Mouse (Mus musculus): ENCODE measurements around the gene Ech1. TPM values are rescaled to one million over a fixed set of nuclear protein-coding genes. Genes with fewer than 3 reads are reported as not detected.

Gene Ech1
- total RNA-seq, 2 experiments from 2014 or later: 198 to 334 TPM

DNA sequence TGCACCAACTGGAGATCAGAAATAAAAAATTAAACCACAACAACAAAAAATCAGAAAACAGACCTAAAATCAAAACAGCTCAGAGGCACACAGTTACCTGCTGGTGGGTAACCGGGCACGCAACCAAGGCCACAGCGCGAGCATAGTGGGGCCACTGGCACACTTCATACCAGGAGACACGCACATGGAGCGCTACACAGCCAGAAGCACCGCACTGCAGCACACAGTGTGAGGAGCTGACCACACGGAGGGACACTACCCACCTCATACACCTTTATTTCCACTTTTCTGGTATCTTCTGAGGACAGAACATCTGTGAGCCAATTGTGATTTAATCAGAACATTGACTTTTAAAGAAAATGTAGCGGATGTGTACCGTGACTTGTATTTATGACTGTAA is 8.1 kb upstream of the Ech1 start:
- intact Hi-C loops (cut with DNase I; ENCODE audit: low total_unique reads): no loop called here
- no peak for DNase-seq

GRCm38 (mm10) chr7:28817524-28817923 is 7.5 kb upstream of the Ech1 start:
- intact Hi-C loops (cut with DNase I; ENCODE audit: low total_unique reads): no loop called here
- no peak for DNase-seq

GRCm38 (mm10) chr7:28817957-28818356 is 7.1 kb upstream of the Ech1 start:
- no peak for DNase-seq
- intact Hi-C loops (cut with DNase I; ENCODE audit: low total_unique reads): no loop called here

DNA sequence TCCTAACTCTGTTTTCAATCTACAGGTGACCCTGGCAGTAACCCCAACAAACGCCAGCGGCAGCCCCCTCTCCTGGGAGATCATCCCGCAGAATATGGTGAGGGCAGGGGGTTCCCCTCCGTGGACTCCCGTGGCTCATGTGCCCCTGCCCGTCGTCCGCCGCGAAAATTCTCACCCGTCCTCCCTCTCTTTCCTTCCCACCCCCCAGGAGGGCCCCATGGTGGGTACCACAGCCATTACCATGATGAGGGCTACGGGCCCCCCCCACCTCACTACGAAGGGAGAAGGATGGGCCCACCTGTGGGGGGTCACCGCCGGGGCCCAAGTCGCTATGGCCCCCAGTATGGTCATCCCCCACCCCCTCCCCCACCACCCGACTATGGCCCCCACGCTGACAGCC is 6.6 kb upstream of the Ech1 start:
- intact Hi-C loops (cut with DNase I; ENCODE audit: low total_unique reads): no loop called here
- no peak for DNase-seq

- no peak for DNase-seq
- intact Hi-C loops (cut with DNase I; ENCODE audit: low total_unique reads): no loop called here
Measured at GRCm38 (mm10) chr7:28818861-28819452, 6.1 kb upstream of the Ech1 start.

GRCm38 (mm10) chr7:28819571-28819970 is 5.4 kb upstream of the Ech1 start:
- intact Hi-C loops (cut with DNase I; ENCODE audit: low total_unique reads): no loop called here

GRCm38 (mm10) chr7:28820358-28821260 is 4.4 kb upstream of the Ech1 start:
- peak; percentile 32 for DNase-seq
- intact Hi-C loops (cut with DNase I; ENCODE audit: low total_unique reads): no loop called here

More at GRCm38 (mm10) chr7:28819571-28819970, 5.4 kb upstream of the Ech1 start:
- DNase-seq: no peak

- peak; percentile 62 for DNase-seq
- intact Hi-C loops (cut with DNase I; ENCODE audit: low total_unique reads): no loop called here
Measured at GRCm38 (mm10) chr7:28821261-28821831, 3.7 kb upstream of the Ech1 start.

DNA sequence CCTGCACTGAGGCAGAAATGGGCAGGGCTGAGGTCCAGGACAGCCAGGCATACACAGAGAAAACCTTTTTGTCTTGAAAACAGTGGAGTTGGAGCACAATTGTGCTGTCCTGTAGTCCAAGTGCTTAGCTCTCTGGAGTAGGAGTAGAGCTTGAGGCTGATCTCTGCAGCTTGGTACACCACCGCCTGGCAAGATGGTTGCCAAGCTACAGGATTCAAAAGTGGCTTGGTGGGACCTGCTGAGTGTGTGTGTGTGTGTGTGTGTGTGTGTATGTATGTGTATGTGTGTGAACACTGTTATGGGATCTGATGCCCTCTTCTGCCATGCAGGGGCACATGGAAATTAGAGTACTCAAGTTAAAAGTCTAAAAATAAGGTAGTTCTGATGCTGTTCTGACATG is 2.5 kb upstream of the Ech1 start:
- intact Hi-C loops (cut with DNase I; ENCODE audit: low total_unique reads): no loop called here
- DNase-seq: no peak

DNA sequence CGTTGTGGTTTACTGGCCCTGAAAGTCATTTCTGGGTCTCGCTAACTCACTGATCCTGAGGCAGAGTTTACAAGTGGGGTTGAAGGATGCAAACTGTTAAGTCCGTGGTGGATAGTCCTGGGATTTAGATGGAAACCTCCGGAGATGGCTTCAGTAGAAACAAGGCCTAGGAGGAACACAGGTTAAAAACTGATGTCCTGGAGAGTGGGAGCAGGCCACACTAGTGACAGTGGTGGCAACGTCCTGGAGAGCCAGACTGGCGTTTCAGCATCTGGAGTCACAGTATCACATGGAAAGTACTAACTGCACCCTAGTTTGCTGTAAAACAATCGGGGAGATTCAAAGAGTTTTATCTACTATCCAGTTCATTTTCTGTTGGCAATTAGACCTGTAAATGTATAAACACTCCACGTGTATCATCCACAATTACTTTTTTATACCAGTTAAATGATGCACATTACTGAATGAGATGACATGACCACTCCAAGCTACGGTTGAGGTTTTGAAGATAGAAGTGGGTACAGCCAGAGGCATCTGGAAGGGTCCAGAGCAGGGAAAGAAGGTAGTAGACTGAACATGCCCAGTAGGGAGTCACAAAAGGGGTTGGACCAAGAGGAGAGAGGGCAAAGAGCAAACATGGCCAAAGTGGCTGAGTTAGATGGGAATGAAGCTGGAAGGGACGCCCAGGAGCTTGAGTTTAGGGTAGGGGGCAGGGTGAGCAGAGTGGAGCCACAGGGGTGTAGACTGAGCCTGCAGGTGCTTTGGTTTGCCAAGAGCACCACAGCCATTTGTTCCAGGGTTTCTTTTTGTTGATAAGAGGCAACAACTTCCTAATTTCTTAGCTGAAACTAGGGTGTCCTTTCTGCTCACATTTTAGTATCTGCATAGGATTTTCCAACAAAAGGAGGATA is 1.8 kb upstream of the Ech1 start:
- intact Hi-C loops (cut with DNase I; ENCODE audit: low total_unique reads): no loop called here
- DNase-seq: no peak

DNA sequence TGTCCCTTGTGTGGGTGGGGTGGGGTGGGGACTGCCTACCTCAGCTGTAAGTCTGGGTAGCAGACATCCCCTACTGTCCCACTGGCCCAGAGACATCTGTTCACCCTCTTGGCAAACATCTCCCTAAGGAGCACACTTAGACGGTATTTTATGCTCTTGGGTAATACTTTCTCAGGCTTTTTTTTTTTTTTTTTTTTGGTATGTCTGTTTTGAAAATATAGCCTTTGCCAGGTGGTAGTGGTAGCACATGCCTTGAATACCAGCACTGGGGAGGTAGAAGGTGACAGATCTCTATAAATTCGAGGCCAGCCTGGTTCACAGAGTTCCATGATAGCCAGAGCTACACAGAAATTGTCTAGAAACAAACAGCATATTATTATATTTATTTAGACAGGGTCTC is 1.1 kb upstream of the Ech1 start:
- intact Hi-C loops (cut with DNase I; ENCODE audit: low total_unique reads): no loop called here
- DNase-seq: no peak

DNA sequence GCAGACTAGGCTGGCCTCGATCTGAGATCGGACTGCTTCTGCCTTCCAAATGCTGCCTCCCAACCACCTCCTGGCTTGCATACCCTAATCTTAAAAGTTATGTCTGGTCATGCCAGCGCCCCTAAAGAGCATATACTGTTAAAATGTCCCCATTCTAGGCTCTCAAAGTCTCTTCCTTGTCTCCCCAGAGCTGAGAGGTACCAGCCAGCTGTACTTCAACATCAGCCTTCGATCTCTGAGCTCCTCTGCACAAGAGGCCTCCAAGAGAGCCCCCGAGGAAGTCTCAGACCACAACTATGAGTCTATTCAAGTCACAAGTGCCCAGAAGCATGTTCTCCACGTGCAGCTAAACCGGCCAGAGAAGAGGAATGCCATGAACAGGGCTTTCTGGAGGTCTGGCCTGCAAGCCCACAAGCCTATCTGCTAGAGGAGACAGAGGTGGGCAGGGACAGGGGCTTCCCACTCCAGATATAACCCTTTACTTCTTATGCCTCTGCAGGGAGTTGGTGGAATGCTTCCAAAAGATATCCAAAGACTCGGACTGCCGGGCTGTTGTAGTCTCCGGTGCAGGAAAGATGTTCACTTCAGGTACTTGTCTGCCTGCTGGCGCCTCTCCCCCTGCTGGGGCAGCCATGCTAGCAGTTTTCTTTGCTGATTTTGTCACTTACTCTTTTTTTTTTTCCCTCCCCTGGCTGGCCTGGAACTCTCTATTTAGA is 827 bp downstream of the Ech1 start:
- DNase-seq: no peak
- intact Hi-C loops (cut with DNase I; ENCODE audit: low total_unique reads): loop anchor here (5.0 kb wide), 1 partner anchor 36 kb away; the partner anchor contains the start of gene Lgals7

DNA sequence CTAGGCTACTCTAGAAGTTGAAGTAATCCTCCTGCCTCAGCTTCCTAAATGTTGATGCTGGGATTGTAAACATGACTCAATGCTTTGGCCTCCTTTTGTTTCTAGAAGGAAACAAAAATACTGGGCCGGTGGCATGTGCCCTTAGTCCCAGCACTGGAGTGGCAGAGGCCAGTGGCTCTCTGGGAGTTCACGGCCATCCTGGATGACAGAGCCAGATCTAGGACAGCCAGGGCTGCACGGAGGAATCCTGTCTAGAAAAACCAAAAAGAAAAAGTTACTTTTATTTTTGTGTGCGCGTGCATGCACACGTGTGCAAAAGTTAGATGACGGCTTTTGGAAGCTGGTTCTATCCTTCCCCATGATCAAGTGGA is 1.4 kb downstream of the Ech1 start:
- DNase-seq: no peak
- intact Hi-C loops (cut with DNase I; ENCODE audit: low total_unique reads): loop anchor here (5.0 kb wide), 1 partner anchor 36 kb away; the partner anchor contains the start of gene Lgals7

DNA sequence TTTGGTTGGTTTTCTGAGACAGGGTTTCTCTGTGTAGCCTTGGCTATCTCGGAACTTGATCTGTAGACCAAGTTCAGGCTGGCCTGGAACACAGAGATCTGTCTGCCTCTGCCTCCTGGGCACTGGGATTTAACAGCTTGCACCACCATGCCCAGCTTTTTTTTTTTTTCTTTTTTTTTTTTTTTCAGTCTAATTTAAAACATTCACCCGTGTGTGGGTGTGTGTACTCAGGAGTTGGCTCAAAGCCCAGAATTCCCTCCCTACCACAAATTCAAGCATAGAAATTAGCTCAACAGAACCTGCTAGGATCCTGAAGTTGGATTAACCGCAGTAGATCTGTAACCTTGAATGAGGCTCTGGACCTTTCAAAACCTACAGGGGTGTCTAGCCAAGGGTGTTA is 2.3 kb downstream of the Ech1 start:
- intact Hi-C loops (cut with DNase I; ENCODE audit: low total_unique reads): loop anchor here (5.0 kb wide), 1 partner anchor 35 kb away; the partner anchor contains the start of gene Lgals7
- DNase-seq: no peak

GRCm38 (mm10) chr7:28829821-28830220 is 4.8 kb downstream of the Ech1 start:
- peak; percentile 4 for DNase-seq
- intact Hi-C loops (cut with DNase I; ENCODE audit: low total_unique reads): loop anchor here (5.0 kb wide), 1 partner anchor 32 kb away; the partner anchor contains the start of gene Lgals7

DNA sequence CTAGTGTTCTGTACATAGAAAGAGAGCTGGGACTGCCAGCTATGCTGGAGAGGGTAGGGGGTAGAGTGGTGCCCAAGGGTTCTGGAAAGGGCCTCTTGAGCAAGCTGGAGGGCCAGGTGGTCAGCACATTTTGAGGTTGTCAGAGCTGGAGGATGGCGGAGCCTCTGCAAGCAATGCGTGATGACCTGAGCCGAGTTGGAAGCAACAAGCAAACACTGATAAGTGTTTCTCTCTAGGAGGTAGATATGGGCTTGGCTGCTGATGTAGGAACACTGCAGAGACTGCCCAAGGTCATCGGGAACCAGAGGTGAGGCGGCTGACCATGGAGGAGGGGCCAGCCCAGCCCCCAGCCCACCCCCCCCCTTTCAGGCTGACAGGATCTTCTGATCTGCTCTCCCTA is 6.0 kb downstream of the Ech1 start:
- intact Hi-C loops (cut with DNase I; ENCODE audit: low total_unique reads): no loop called here
- DNase-seq: no peak

DNA sequence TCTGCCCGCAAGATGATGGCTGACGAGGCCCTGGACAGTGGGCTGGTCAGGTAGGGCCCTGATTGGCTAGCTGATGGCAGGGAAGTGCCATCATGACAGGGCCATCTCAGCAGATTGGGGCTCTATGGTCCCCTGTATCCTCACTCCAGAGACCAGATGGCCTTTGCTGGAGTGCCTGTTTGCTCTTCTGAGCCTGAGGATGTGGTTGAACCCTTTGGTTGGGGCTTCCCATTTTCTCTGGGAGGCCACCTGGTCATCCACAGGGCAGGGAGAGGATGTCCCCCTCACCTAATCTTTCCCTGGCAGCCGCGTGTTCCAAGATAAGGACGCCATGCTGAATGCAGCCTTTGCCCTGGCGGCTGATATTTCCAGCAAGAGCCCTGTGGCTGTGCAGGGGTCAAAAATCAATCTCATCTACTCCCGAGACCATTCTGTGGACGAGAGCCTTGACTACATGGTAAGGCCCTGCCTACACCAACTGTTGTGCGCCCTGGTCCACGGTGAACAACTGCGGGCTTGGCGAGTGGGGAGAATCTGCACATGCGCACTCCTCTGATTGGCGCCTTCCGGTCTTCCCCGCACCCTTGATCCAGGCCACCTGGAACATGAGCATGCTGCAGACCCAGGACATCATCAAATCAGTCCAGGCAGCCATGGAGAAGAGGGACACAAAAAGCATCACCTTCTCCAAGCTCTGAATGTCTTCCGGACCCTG is 6.6 kb downstream of the Ech1 start:
- intact Hi-C loops (cut with DNase I; ENCODE audit: low total_unique reads): no loop called here
- no peak for DNase-seq

- intact Hi-C loops (cut with DNase I; ENCODE audit: low total_unique reads): no loop called here
- no peak for DNase-seq
Measured at GRCm38 (mm10) chr7:28832137-28832536, 7.1 kb downstream of the Ech1 start.

Measured in gastrocnemius, postnatal 14 days (tissue).